Mouse (Mus musculus): ENCODE results near the gene Tbc1d10b. TPM values are rescaled to one million over a fixed set of nuclear protein-coding genes. Genes with fewer than 3 reads are reported as not detected.

The Tbc1d10b gene
- polyA plus RNA-seq, 1 experiment = 70.3 TPM

DNA sequence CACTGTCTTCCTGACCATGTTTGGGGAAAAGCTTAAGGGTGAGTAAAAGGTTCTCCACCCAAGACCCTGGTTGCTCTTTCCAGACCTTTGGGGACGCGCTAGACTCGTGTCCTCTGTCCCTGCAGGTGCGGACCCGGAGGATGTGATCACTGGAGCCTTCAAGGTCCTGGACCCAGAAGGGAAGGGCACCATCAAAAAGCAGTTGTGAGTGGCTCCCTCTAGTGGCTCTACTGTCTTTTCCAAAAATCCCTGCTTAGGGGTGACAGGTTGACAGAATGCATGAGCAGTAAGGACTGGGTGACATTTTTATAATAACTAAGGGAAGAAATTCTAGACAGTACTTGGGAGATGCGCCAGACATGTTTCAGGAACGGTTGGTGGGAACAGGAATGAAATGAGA is 5.2 kb upstream of the Tbc1d10b start:
- no peaks in the 10 kb centered on the region for H3K27me3 ChIP-seq (ENCODE audit: control insufficient read depth, insufficient read depth, low read length)
- 0 out of 2 replicates have a peak, but pooled peaks have one; percentile 55 for TF ChIP-seq CTCF (IDR thresholded peaks at IDR 0.05; ENCODE audit: borderline replicate concordance, control insufficient read depth, extremely low read depth, insufficient read depth, low read length, poor library complexity)
- no peak for TF ChIP-seq POLR2A (IDR thresholded peaks at IDR 0.05; ENCODE audit: control insufficient read depth, extremely low read depth, insufficient read depth, low read length, poor library complexity)
- H3K4me1 ChIP-seq (replicated peaks; ENCODE audit: control insufficient read depth, insufficient read depth, low read length) = peaks cover 55% of the 10 kb centered on the region
- H3K36me3 ChIP-seq (ENCODE audit: control insufficient read depth, insufficient read depth, low read length) = peaks cover 14% of the 10 kb centered on the region
- 61% methylated on average over 7 of the region's 7 CpGs for WGBS
- DNase-seq = peak; percentile 46
- H3K4me3 ChIP-seq (ENCODE audit: control insufficient read depth, insufficient read depth, low read length) = no peak overlapping the region
- no peak overlapping the region for H3K27ac ChIP-seq (ENCODE audit: control insufficient read depth, insufficient read depth, low read length)

DNA sequence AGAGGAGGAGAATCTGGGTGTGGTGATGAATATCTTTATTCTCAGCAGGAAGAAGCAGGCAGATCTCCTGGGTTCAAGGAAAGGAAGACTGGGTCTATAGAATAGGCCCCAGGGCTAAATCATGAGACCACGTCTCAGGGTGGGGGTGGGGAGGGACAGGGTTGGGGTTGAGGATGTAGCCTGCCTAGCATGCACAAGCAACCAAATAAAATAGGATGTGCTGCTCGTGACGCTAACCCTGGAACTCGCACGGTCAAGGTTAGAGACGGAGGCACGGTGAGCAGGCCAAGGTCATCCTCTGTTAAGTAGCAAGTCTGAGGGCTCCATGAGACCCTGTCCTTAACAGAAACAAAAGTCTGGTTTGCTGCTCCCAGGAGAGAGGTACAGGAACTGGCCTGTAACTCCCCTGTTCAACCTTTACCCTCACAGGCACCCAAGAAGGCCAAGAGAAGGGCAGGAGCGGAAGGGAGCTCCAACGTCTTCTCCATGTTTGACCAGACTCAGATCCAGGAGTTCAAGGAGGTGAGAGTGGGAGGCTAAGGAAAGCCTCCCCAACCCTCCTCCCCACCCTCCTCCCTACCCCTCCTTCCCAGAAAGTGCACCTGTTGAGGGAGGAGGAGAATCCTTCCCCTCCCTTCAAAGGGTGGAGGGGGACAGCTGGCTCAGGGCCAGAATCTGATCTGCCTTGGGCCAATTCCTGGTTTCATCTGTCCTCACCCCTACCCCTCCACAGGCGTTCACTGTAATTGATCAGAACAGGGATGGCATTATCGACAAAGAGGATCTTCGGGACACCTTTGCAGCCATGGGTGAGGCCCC is 4.4 kb upstream of the Tbc1d10b start:
- no peak overlapping the region for H3K27ac ChIP-seq (ENCODE audit: control insufficient read depth, insufficient read depth, low read length)
- WGBS = 90% methylated on average over 12 of the region's 12 CpGs
- H3K36me3 ChIP-seq (ENCODE audit: control insufficient read depth, insufficient read depth, low read length) = peaks cover 14% of the 10 kb centered on the region
- DNase-seq = no peak
- H3K4me1 ChIP-seq (replicated peaks; ENCODE audit: control insufficient read depth, insufficient read depth, low read length) = peaks cover 54% of the 10 kb centered on the region
- H3K27me3 ChIP-seq (ENCODE audit: control insufficient read depth, insufficient read depth, low read length) = no peaks in the 10 kb centered on the region
- TF ChIP-seq CTCF (IDR thresholded peaks at IDR 0.05; ENCODE audit: borderline replicate concordance, control insufficient read depth, extremely low read depth, insufficient read depth, low read length, poor library complexity) = no peak
- TF ChIP-seq POLR2A (IDR thresholded peaks at IDR 0.05; ENCODE audit: control insufficient read depth, extremely low read depth, insufficient read depth, low read length, poor library complexity) = no peak
- H3K4me3 ChIP-seq (ENCODE audit: control insufficient read depth, insufficient read depth, low read length) = no peak overlapping the region

DNA sequence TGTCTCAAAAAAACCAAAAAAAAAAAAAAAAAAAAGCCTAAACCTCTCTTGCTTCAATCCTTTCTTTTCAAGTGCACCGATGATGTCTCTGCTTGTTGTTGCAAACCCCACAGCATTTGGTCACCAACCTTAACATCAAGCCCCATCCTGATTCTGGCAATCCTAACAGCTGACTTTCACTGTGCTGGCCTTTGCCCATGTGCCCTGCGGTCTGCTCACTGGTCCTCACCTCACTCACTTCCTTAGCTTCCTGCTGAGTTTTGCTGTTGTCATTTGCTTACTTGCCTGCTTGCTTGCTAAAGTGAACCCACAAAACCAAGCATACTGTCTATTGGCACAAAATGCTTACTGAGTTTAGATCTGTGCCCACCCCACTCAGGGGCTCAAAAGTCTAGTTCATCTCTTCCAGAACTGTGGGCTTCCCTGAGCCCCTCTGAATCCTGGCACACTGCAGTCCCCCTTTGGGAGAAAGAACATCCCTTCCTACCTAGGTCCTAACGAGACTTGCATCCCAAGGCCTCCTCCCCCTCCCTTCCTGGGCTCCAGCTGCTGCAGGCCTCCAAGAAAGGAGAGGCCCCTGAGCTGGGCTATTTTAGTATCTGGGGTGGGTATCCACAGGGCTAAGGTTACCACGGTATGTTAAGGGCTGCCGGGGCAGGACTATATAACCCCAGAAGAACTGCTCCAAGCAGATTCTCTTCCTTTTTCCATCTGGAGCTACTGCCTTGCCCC is 2.9 kb upstream of the Tbc1d10b start:
- Histone ChIP-seq H3K27ac (ENCODE audit: control insufficient read depth, insufficient read depth, low read length) (peak overlapping the region; percentile 72), H3K36me3 (ENCODE audit: control insufficient read depth, insufficient read depth, low read length) (peaks cover 14% of the 10 kb centered on the region), H3K4me1 (replicated peaks; ENCODE audit: control insufficient read depth, insufficient read depth, low read length) (peaks cover 57% of the 10 kb centered on the region), H3K4me3 (ENCODE audit: control insufficient read depth, insufficient read depth, low read length) (no peak overlapping the region), H3K27me3 (ENCODE audit: control insufficient read depth, insufficient read depth, low read length) (no peaks in the 10 kb centered on the region)
- TF ChIP-seq POLR2A (IDR thresholded peaks at IDR 0.05; ENCODE audit: control insufficient read depth, extremely low read depth, insufficient read depth, low read length, poor library complexity) (no peak), CTCF (IDR thresholded peaks at IDR 0.05; ENCODE audit: borderline replicate concordance, control insufficient read depth, extremely low read depth, insufficient read depth, low read length, poor library complexity) (no peak)
- WGBS = 15% methylated on average over 5 of the region's 5 CpGs
- peak; percentile 30 for DNase-seq

DNA sequence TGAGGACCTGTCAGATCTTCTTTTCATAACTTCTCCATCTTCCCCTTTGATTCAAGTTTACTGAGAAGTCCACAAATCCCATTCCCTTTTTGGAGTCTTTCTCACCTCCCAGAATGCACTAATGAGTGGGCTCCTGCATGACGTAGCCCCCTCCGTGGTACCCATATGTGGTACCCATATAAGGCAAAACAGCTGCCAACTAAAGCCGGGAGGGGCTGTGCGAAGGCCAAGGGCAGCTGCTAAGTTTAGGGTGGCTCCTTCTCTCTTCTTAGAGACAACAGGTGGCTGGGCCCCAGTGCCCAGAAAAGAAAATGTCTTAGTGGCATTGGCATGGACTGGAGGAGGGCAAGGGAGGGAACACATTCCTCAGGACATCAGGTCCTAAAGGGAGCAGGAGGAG is 2.0 kb upstream of the Tbc1d10b start:
- WGBS = 20% methylated on average over 4 of the region's 4 CpGs
- no peak for TF ChIP-seq POLR2A (IDR thresholded peaks at IDR 0.05; ENCODE audit: control insufficient read depth, extremely low read depth, insufficient read depth, low read length, poor library complexity)
- TF ChIP-seq CTCF (IDR thresholded peaks at IDR 0.05; ENCODE audit: borderline replicate concordance, control insufficient read depth, extremely low read depth, insufficient read depth, low read length, poor library complexity) = no peak
- Histone ChIP-seq H3K4me3 (ENCODE audit: control insufficient read depth, insufficient read depth, low read length) (no peak overlapping the region), H3K4me1 (replicated peaks; ENCODE audit: control insufficient read depth, insufficient read depth, low read length) (peaks cover 52% of the 10 kb centered on the region), H3K27me3 (ENCODE audit: control insufficient read depth, insufficient read depth, low read length) (no peaks in the 10 kb centered on the region), H3K27ac (ENCODE audit: control insufficient read depth, insufficient read depth, low read length) (peak overlapping the region; percentile 89), H3K36me3 (ENCODE audit: control insufficient read depth, insufficient read depth, low read length) (peaks cover 14% of the 10 kb centered on the region)
- DNase-seq = peak; percentile 44

DNA sequence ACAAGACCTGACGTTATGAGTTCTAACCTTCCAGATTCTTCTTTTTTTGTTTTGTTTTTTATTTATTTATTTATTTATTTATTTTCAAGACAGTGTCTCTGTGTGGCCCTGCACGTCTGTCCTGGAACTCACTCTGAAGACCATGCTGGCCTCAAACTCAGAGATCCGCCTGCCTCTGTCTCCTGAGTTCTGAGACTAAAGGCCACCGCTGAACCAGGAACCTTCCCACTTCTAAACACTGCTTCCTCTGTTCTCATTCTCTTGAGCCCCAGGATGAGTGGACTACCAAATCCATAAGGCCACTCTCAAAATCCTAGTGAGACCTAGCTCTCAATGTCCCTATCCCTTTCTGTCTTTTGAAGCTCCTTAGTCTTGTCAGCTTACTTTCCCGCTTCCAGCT is 1.6 kb upstream of the Tbc1d10b start:
- TF ChIP-seq CTCF (IDR thresholded peaks at IDR 0.05; ENCODE audit: borderline replicate concordance, control insufficient read depth, extremely low read depth, insufficient read depth, low read length, poor library complexity) = no peak
- no peak for TF ChIP-seq POLR2A (IDR thresholded peaks at IDR 0.05; ENCODE audit: control insufficient read depth, extremely low read depth, insufficient read depth, low read length, poor library complexity)
- peaks cover 11% of the 10 kb centered on the region for H3K36me3 ChIP-seq (ENCODE audit: control insufficient read depth, insufficient read depth, low read length)
- no peaks in the 10 kb centered on the region for H3K27me3 ChIP-seq (ENCODE audit: control insufficient read depth, insufficient read depth, low read length)
- WGBS = 78% methylated on average over 5 of the region's 5 CpGs
- peak overlapping the region; percentile 89 for H3K27ac ChIP-seq (ENCODE audit: control insufficient read depth, insufficient read depth, low read length)
- H3K4me3 ChIP-seq (ENCODE audit: control insufficient read depth, insufficient read depth, low read length) = no peak overlapping the region
- no peak for DNase-seq
- H3K4me1 ChIP-seq (replicated peaks; ENCODE audit: control insufficient read depth, insufficient read depth, low read length) = peaks cover 52% of the 10 kb centered on the region

DNA sequence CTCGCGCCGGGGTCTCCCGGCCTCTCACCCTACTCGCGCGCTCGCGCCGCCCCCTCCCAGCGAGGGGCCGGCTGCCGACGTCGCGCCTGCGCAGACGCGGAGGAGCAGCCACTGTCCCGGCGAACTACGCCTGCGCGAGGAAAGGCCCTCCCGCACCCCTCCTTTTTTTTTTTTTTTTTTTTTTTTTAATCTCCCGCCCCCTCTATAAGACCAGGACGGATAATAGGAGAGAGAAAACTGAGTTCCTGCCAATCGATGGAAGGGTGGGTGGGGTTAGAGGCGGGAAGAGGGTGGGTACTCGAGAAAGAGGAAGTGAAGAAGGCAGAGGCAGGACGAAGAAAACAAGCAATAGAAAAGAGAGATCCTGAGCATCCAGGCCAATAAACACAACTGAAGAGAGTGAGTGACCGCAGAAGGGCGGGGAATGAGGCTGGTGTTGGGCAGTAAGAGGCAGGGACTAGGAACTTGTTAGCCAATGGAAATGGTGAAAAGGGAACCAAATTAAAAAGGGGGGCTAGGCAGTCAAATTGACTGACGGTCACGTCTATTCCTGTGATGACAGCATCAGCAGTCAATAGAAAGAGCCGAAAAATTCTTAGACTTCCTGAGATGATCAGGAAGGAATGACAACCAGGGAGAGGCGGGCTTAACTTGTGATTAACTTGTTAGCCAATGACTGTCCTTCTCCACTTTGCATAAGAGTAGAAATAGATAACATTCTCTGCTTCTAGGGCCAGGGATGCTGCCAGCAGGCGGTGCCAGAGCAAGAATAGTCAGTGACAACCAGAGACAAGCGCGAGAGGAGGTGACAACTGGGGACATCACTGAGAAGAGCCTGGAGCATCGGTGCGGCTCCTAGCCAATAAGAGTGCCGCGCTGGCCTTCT is 528 bp upstream of the Tbc1d10b start, which contains the start of gene Mylpf:
TSS of gene Mylpf (plus strand) at position 338 of the 886 bp plus-strand sequence.
- peaks cover 44% of the 10 kb centered on the region for H3K4me1 ChIP-seq (replicated peaks; ENCODE audit: control insufficient read depth, insufficient read depth, low read length)
- H3K27ac ChIP-seq (ENCODE audit: control insufficient read depth, insufficient read depth, low read length) = peak within 1 kb of the TSS; percentile 89
- peaks cover 2% of the 10 kb centered on the region for H3K36me3 ChIP-seq (ENCODE audit: control insufficient read depth, insufficient read depth, low read length)
- TF ChIP-seq CTCF (IDR thresholded peaks at IDR 0.05; ENCODE audit: borderline replicate concordance, control insufficient read depth, extremely low read depth, insufficient read depth, low read length, poor library complexity) = peak; percentile 52; the same call in 1 of the 2 replicates
- TF ChIP-seq POLR2A (IDR thresholded peaks at IDR 0.05; ENCODE audit: control insufficient read depth, extremely low read depth, insufficient read depth, low read length, poor library complexity) = no peak
- no peaks in the 10 kb centered on the region for H3K27me3 ChIP-seq (ENCODE audit: control insufficient read depth, insufficient read depth, low read length)
- peak; percentile 93 for DNase-seq
- peak within 1 kb of the TSS; percentile 81 for H3K4me3 ChIP-seq (ENCODE audit: control insufficient read depth, insufficient read depth, low read length)
- WGBS = under 1% methylated on average over 44 of the region's 44 CpGs
